Mouse (Mus musculus) neutrophil, adult 59 days (primary cell): Measurements from ENCODE around the gene Olfr1055. TPM values are rescaled to one million over a fixed set of nuclear protein-coding genes. Genes with fewer than 3 reads are reported as not detected.

Experiments
- total RNA-seq, 2 experiments: library from RNA; stranded (reverse); gene quantifications; 1 replicate in 1 of 2; 2 replicates in 1 of 2; pipeline ENCODE4 v1.2.4; 2023

Gene Olfr1055
- total RNA-seq = not detected

DNA sequence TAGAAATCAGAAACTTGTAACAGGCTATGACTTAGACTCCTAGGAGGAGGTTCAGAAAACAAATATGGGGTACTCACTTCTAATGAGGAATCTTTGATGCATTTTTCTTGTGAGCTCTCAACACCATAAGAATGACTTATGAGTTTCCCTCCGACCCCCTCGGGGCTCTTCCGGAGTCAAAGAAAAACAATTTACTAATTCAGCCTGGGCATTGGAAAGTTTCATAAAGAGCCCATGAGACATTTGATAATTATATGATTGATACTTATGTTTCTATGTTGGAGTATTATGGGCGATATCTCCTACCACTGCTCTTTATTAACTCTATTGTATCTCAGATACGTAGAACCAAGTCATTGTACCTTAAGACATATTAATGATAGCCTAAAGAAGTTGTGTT lies at the start of gene Olfr1055:
Olfr1055 (minus strand) TSS at position 101 of the 400 bp plus-strand sequence.

GRCm38 (mm10) chr2:86388461-86388860 lies 38.4 kb upstream of the Olfr1055 start, which contains the start of gene Olfr1058:
Olfr1058 (minus strand) TSS chr2:86388561.

DNA sequence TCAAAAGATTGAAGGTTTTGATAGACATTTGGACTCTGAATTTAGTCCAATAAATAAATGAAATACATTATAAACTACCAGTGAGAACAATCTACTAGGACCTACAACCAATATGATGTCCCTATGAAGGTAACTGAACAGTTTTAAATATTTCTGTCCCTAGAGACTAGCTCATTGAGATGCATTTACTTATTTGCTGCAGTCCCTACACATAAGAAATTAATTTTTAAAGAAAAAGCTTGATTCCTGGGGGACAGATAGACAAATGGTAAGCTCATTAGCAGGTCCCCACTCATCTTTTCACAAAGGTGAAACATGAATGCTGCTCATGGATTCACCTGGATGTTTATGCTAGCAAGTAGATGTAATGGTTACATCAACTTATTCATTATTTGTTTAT lies 28.2 kb upstream of the Olfr1055 start, which contains the start of gene Olfr1057:
Olfr1057 (minus strand) TSS at position 101 of the 400 bp plus-strand sequence.

DNA sequence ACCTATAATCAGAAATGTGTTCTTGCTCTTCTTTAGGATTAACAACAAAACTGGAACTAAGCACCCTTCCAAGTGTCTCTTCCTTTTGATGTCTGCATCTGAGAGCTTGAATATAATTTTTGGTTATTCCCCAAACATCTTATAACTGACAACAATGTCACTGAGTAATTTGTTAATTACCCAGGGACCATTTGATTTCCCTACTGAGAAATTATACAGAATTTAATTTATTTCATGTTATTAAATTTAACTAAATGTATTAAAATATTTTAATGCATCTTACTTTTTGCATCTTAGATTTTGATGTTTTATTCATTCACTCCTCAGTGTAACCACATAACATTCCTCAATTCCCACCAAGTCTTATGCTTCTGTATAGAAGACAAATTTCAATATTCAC lies 12.3 kb upstream of the Olfr1055 start, which contains the start of gene Olfr1056:
Olfr1056 (minus strand) TSS at position 101 of the 400 bp plus-strand sequence.

GRCm38 (mm10) chr2:86335333-86335732 lies 14.8 kb downstream of the Olfr1055 start, which contains the start of gene Olfr1054:
Olfr1054 (minus strand) TSS chr2:86335433.

DNA sequence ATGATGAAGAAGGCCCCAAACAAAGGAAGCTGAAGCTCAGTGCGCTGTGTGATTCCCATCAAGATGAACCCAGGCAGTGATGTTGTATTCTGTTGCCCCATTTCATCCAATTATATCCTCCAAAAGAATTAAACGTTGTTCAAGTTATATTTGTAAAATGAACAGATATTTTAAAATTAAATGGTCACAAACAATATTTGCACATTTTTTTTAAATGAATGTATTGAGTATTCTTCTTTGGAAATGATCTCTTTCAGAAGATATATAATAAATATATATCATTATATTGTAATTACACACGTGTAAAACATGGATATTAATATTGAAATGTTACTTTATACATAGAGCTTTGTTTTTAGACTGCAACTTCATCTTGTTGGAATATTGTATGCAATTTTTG lies 34.9 kb downstream of the Olfr1055 start, which contains the start of gene Olfr1053:
Olfr1053 (minus strand) TSS at position 101 of the 400 bp plus-strand sequence.

Other genes with a start within 250 kb of the Olfr1055 start
- gene Olfr1039, start 214.4 kb downstream of the Olfr1055 start, total RNA-seq = not detected
- not detected for gene Olfr1040, start 203.6 kb downstream of the Olfr1055 start, total RNA-seq
- gene Olfr1042, start 188.4 kb downstream of the Olfr1055 start, total RNA-seq = not detected
- gene Olfr1043, start 182.8 kb downstream of the Olfr1055 start, total RNA-seq = not detected
- not detected for gene Olfr1044, start 172.5 kb downstream of the Olfr1055 start, total RNA-seq
- not detected for gene Olfr52, start 164.6 kb downstream of the Olfr1055 start, total RNA-seq
- gene Olfr1045, start 147.3 kb downstream of the Olfr1055 start, total RNA-seq = not detected
- gene Olfr1046, start 131.0 kb downstream of the Olfr1055 start, total RNA-seq = not detected
- not detected for gene Olfr1047, start 118.9 kb downstream of the Olfr1055 start, total RNA-seq
- not detected for gene Olfr1048, start 110.0 kb downstream of the Olfr1055 start, total RNA-seq
- not detected for gene Olfr1049, start 92.0 kb downstream of the Olfr1055 start, total RNA-seq
- not detected for gene Olfr1051, start 71.2 kb downstream of the Olfr1055 start, total RNA-seq
- not detected for gene Olfr1052, start 57.8 kb downstream of the Olfr1055 start, total RNA-seq
- not detected for gene Olfr1053, start 35.0 kb downstream of the Olfr1055 start, total RNA-seq
- gene Olfr1054, start 14.9 kb downstream of the Olfr1055 start, total RNA-seq = not detected
- gene Olfr1056, start 12.2 kb upstream of the Olfr1055 start, total RNA-seq = not detected
- gene Olfr1057, start 28.1 kb upstream of the Olfr1055 start, total RNA-seq = not detected
- gene Olfr1058, start 38.3 kb upstream of the Olfr1055 start, total RNA-seq = not detected
- not detected for gene Olfr1061, start 63.8 kb upstream of the Olfr1055 start, total RNA-seq
- not detected for gene Olfr1062, start 76.5 kb upstream of the Olfr1055 start, total RNA-seq
- gene Olfr1065, start 100.3 kb upstream of the Olfr1055 start, total RNA-seq = not detected
- not detected for gene Olfr1066, start 106.0 kb upstream of the Olfr1055 start, total RNA-seq
- not detected for gene Olfr228, start 137.1 kb upstream of the Olfr1055 start, total RNA-seq
- gene Olfr1076, start 158.2 kb upstream of the Olfr1055 start, total RNA-seq = not detected
- not detected for gene Olfr1079, start 192.2 kb upstream of the Olfr1055 start, total RNA-seq
- gene Olfr1080, start 208.0 kb upstream of the Olfr1055 start, total RNA-seq = not detected
- not detected for gene Olfr1082, start 248.7 kb upstream of the Olfr1055 start, total RNA-seq